Mouse (Mus musculus): ENCODE measurements at regions not wholly inside any gene's neighbourhood (a gene's known extent, or its start where the extent isn't known, plus 50 kb on each side); places are given as distances from the start of the nearest gene placed in this dataset.
"Not testable (repeated sequence)": the region's sequence is repeated elsewhere in the genome, so short reads cannot be mapped to it uniquely, and the experiment has no call there.

DNA sequence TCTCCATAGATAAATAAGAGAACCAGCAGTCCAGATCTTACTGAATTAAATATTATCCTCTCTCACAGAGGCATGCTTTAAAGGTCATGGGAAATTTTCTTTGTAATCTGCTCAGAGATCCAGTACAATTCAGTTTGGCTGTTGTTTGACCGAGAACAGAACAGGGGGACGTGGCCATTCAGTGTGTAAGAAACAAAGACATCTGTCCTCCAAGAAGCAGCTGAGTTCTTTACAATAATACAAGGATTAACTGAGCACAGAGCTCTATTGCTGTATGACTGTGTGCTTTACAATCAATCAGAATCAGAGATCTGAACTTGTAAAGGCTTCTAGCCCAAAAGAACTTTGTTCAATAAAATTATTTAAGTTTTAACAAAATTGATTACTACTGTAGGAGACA is 287.6 kb upstream of the Cntn5 start:
- no peak for DNase-seq (ENCODE audit: low spot score)

DNA sequence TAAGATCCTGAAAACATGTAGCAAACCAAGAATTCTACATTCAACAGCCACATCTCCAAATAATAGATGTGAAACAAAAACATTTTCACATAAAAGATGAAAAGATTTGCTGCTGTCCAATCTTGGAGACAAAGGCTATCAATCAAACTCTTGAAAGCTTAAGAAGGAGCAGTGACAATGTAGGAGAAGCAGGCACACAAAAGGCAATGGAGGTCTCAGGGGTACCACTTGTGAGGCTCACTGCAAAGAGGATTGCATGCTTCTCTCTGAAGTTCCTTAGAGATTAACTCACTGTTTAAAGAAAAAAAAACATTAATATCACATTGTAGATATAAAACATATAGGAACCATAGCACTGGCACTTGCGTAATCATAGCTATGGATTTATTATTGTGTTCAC is 241.2 kb upstream of the Cntn5 start:
- DNase-seq (ENCODE audit: low spot score) = no peak

DNA sequence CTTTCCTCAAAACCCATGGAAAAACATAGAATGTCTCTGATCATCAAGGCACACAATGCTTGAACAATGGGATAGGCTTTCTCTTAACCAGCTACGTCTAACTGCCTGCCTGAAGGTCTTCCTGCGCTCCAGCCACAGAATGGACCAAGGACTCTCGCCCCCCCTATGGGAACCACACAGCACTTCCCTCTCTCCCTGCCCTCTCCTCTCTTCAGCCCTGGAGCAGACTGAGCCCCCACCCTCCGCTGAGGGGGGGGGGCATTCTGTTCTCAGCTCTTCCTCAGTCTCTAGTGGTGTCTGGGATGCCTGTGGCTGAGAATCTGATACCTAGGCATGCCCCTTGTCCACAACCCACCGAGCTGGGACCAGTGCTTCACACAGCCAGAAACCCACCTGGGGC is 222.3 kb upstream of the Cntn5 start:
- no peak for DNase-seq (ENCODE audit: low spot score)

DNA sequence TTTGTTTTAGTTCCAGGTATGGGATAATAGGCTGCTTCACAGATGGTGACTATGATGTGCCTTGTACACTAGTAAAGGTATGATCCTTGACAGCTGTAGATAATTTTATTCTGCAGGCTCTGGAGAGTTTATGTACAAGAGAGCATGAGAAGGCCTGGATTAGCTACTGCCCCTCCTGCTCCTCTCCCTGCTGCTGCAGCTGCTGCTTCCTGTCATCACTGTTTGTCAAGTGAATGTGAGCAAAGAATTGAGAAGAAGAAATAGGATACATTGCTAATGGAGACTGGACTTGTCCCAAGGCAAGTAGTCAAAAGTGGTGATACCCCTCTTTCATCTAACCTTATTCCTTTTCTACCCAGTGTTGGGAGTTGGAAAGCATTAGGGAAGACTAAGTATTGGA is 214.6 kb upstream of the Cntn5 start:
- DNase-seq (ENCODE audit: low spot score) = no peak

DNA sequence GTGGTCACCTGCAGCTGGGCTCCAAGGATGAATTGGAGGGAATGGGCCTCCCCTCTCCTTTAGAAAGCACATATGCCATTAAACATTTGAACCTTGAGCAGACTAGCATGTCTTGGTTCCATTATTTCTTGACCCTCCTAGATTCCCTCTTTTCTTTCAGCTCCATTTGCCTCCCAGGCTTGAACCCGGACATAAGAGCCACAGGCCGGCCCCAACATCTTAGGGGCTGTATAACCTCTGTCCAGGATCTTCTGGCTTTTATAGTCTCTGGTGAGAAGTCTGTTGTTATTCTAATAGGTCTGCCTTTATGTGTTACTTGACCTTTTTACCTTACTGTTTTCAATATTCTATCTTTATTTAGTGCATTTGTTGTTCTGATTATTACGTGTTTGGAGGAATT is 203.3 kb upstream of the Cntn5 start:
- DNase-seq (ENCODE audit: low spot score) = not testable (repeated sequence)

DNA sequence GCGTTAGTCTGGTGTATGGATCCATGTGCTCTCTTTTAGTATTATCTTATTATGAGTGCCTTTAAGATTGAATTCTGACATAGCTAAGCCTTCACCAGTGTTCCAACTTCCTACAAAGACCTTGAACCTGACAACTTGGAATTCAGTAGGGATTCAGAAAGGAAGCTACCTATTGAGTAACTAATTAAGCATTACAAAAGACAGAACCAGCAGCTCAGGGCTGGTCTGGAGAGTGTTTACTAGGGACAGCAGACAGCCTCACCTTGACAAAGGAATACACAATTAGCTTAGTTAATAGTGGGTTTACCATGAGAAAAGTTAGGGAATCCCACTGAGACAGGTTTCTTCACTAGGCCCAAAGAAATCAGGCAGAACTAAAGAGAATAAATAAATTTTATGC is 202.6 kb upstream of the Cntn5 start:
- not testable (repeated sequence) for DNase-seq (ENCODE audit: low spot score)

DNA sequence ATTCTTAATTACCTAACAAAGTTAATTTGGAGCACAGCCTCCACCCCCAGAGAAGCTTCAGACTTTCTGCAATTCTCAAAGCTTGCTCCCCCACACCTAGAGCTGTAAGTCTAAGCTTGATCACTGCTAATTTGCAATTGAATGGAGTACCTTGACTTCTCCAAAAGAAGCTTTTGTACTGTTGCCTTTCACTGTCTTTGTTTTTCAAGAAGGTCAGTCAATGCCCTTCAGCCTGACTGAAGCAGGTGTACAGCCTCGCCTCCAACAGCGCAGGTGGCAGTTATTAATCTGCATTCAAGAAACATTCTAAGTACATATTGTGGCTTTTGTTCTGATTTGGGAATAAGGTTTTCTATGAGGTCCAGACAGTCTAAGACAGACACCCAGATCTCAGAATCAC is 201.7 kb upstream of the Cntn5 start:
- DNase-seq (ENCODE audit: low spot score) = no peak

DNA sequence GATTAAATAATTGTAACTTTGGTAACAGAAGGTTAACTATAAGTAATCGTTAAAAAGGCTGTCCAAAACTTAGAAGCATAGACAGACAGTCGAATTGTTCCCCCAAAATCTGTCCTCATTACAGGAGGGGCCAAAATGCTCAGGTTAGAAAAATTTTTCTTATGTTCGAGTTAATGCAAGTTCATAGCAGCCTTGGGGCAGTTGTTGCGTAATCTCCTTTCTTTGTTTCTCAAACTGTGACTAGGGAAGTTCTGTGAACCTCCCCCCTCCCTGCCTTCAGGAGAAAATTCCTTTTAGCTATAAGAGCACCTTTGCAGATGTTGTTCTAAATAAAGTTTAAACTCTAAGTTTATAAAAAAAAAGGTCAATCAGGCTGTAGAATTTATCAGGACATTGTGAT is 198.9 kb upstream of the Cntn5 start:
- no peak for DNase-seq (ENCODE audit: low spot score)

DNA sequence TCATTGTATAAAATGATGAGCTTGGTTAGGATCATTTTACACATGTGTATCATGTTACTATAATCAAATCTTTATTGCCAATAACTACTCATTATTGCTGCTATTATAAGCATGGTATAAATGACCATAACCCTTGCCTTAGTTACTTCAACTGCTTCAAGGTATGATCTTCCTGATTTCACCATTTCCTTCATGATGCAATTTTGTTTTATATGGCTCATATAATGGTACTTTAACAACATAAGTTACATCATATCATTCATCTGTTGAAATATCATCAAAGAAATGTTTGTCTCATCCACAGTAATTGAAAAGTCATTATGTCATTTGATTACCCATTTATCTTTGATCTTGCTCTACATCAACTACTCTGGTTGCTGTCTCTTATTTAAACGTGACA is 188.3 kb upstream of the Cntn5 start:
- DNase-seq (ENCODE audit: low spot score) = no peak

DNA sequence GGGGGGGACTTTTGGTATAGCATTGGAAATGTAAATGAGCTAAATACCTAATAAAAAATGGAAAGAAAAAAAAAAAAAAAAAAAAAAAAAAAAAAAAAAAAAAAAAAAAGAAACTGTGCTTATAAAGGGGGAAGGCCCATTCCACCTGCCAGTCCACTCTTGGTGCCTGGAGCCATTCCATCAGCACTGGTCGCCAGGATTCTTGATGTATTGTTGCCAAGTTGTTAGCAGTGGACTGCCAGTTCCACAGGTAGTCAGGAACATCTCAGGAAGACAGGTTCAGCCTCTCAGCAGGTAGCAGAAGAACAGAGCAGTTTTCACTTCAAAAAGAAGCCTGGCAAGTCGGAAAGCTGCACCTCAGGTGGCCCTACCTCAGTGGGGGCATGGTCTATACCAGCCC is 162.6 kb upstream of the Cntn5 start:
- DNase-seq (ENCODE audit: low spot score) = not testable (repeated sequence)

DNA sequence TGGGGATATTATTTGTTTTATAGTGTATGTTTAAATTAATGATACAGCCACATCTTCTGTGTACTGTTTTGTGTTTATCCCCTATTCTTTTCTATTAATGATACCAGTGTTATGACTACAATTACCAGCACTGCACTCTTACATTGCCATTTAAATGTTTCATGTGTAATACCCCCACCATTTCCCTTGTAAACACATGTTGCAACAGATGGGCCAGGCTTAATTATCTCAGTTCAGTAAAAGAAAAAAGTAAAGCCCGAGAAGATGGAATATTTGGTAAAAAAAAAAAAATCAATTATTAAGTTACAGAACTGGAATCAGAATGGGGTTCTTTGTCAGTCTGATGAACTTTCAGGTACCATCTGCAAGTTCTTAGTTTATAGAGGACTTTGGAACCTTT is 158.3 kb upstream of the Cntn5 start:
- DNase-seq (ENCODE audit: low spot score) = no peak

All from adipocyte (in vitro differentiated cells).